Mouse (Mus musculus): Measurements from ENCODE around the gene Wdr82. TPM values are rescaled to one million over a fixed set of nuclear protein-coding genes. Genes with fewer than 3 reads are reported as not detected.

The Wdr82 gene
- polyA plus RNA-seq, 1 experiment from 2014 or later = 16.9 TPM

DNA sequence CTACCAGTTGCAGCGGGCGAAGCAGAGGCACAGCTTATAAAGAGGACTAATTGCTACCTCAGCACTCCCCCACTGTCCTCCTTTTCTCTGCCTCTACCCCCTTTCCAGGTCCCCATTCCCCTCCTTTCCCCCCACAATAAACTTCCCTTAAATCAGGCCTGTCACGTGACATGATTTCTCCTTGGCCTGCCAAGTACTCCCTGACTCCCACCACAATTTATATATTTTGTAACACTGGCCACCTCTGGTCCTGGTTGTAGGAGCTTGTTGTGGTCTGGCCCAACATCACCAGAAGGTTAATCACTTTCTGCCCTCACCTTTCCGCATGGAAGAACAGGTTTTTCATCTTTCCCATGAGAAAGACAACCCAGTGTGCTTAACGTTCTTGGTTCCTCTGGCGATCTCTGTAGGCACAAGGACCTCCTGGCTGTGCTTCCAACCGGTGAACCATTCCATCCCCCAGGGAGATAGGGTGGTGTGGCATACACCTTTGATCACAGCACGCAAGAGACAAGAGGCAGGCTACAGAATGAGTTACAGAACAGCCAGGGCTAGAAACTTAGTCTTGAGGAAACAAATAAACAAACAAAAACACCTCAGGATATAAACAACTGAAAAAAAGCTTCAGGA lies 50.3 kb downstream of the Wdr82 start:
- no peak overlapping the region for H3K27ac ChIP-seq
- peak; percentile 66 for DNase-seq (ENCODE audit: low spot score)
- H3K4me1 ChIP-seq (replicated peaks; ENCODE audit: insufficient read depth, low read length) = peaks cover 4% of the 10 kb centered on the region; the same call in 1 of the 2 replicates
- TF ChIP-seq CTCF (IDR thresholded peaks at IDR 0.05; ENCODE audit: low read depth) = no peak
- no peak for ATAC-seq (replicated peaks; ENCODE audit: low FRiP score, low read depth)
- 22% methylated on average over 8 of the region's 8 CpGs for WGBS
- no peaks in the 10 kb centered on the region for H3K36me3 ChIP-seq (ENCODE audit: insufficient read depth, low read length)
- H3K4me3 ChIP-seq (replicated peaks; ENCODE audit: low read depth, low read length) = no peak overlapping the region
- H3K27me3 ChIP-seq (ENCODE audit: insufficient read depth, low read length) = no peaks in the 10 kb centered on the region
- H3K9me3 ChIP-seq (replicated peaks; ENCODE audit: low read length) = no peaks in the 10 kb centered on the region
- no peak overlapping the region for H3K4me2 ChIP-seq (ENCODE audit: low read length)
- H3K9ac ChIP-seq (ENCODE audit: low read depth, low read length) = no peak overlapping the region

DNA sequence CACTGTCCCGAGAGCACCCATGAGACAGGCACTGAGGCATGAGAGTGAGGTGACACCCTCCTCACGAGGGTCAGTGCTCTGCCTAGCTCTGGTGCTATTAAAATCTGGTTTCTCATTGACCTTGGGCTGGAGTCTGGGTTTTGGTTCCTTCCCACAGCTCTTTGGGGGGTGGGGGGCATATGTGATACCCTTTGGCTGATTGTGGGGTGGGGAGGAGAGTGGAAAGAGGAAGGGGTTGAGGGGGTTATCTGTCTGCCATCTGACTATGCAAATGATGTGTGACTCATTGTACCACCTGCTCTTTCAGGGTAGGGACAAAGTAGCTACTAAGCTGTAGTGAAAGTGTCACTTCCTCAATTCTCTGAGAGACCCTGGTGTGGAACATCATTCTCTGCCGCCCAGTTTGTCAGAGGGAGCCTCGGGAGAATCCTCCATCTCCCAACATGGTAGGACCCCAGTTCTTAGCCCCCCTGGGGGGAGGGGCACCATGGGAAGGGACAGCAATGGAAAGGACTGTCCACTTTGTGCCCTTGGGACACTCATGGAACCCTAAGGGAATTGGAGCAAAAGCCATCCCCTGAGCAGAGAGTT lies 51.6 kb downstream of the Wdr82 start, which contains the start of gene Tlr9:
Gene Tlr9 (plus strand): TSS at position 338 of the 591 bp plus-strand sequence.
- H3K4me1 ChIP-seq (replicated peaks; ENCODE audit: insufficient read depth, low read length) = peaks cover 5% of the 10 kb centered on the region; the same call in 1 of the 2 replicates
- H3K36me3 ChIP-seq (ENCODE audit: insufficient read depth, low read length) = no peaks in the 10 kb centered on the region
- H3K9me3 ChIP-seq (replicated peaks; ENCODE audit: low read length) = no peaks in the 10 kb centered on the region
- DNase-seq (ENCODE audit: low spot score) = no peak
- H3K9ac ChIP-seq (ENCODE audit: low read depth, low read length) = no peak within 1 kb of the TSS
- H3K27me3 ChIP-seq (ENCODE audit: insufficient read depth, low read length) = no peaks in the 10 kb centered on the region
- no peak within 1 kb of the TSS for H3K4me3 ChIP-seq (replicated peaks; ENCODE audit: low read depth, low read length)
- H3K4me2 ChIP-seq (ENCODE audit: low read length) = no peak within 1 kb of the TSS
- WGBS = 41% methylated on average over 4 of the region's 4 CpGs
- ATAC-seq (replicated peaks; ENCODE audit: low FRiP score, low read depth) = no peak
- TF ChIP-seq CTCF (IDR thresholded peaks at IDR 0.05; ENCODE audit: low read depth) = no peak
- no peak within 1 kb of the TSS; the same call in 1 of the 2 replicates for H3K27ac ChIP-seq

DNA sequence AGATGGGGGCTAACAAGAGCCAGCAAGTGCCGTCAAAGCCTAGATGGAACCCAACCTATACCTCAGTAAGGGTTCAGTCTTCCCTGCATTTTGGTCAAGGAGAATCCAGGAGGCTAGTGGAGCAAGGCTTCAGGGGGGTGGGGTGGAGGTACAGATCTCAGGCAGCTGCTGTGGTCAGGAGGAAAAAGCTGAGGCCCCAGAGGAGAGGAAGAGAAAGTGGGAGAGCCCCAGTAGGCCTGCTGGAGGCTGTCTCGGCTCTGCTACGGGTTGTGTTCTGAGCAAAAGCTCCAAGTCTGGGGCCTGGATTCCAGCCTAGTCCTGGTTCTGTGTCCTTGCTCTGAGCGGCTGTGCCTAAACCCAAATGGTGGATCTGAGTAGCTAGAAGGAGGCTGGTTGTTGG lies 52.3 kb downstream of the Wdr82 start:
- TF ChIP-seq CTCF (IDR thresholded peaks at IDR 0.05; ENCODE audit: low read depth) = no peak
- Histone ChIP-seq H3K4me3 (replicated peaks; ENCODE audit: low read depth, low read length) (no peak overlapping the region), H3K4me1 (replicated peaks; ENCODE audit: insufficient read depth, low read length) (peaks cover 5% of the 10 kb centered on the region; the same call in 1 of the 2 replicates), H3K36me3 (ENCODE audit: insufficient read depth, low read length) (no peaks in the 10 kb centered on the region), H3K4me2 (ENCODE audit: low read length) (no peak overlapping the region), H3K27me3 (ENCODE audit: insufficient read depth, low read length) (no peaks in the 10 kb centered on the region), H3K27ac (no peak overlapping the region), H3K9ac (ENCODE audit: low read depth, low read length) (no peak overlapping the region), H3K9me3 (replicated peaks; ENCODE audit: low read length) (no peaks in the 10 kb centered on the region)
- ATAC-seq (replicated peaks; ENCODE audit: low FRiP score, low read depth) (no peak), DNase-seq (ENCODE audit: low spot score) (no peak)
- 74% methylated on average over 4 of the region's 4 CpGs for WGBS

DNA sequence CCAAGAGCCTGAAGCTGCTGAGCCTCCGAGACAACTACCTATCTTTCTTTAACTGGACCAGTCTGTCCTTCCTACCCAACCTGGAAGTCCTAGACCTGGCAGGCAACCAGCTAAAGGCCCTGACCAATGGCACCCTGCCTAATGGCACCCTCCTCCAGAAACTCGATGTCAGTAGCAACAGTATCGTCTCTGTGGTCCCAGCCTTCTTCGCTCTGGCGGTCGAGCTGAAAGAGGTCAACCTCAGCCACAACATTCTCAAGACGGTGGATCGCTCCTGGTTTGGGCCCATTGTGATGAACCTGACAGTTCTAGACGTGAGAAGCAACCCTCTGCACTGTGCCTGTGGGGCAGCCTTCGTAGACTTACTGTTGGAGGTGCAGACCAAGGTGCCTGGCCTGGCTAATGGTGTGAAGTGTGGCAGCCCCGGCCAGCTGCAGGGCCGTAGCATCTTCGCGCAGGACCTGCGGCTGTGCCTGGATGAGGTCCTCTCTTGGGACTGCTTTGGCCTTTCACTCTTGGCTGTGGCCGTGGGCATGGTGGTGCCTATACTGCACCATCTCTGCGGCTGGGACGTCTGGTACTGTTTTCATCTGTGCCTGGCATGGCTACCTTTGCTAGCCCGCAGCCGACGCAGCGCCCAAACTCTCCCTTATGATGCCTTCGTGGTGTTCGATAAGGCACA lies 54.9 kb downstream of the Wdr82 start:
- no peak for TF ChIP-seq CTCF (IDR thresholded peaks at IDR 0.05; ENCODE audit: low read depth)
- peak overlapping the region; percentile 24 for H3K4me3 ChIP-seq (replicated peaks; ENCODE audit: low read depth, low read length)
- H3K4me2 ChIP-seq (ENCODE audit: low read length) = peak overlapping the region; percentile 65
- no peaks in the 10 kb centered on the region for H3K9me3 ChIP-seq (replicated peaks; ENCODE audit: low read length)
- no peaks in the 10 kb centered on the region for H3K27me3 ChIP-seq (ENCODE audit: insufficient read depth, low read length)
- DNase-seq (ENCODE audit: low spot score) (no peak), ATAC-seq (replicated peaks; ENCODE audit: low FRiP score, low read depth) (0 out of 2 replicates have a peak, but pooled peaks have one; percentile 2)
- H3K9ac ChIP-seq (ENCODE audit: low read depth, low read length) = no peak overlapping the region; the same call in 1 of the 2 replicates
- peaks cover 5% of the 10 kb centered on the region; the same call in 1 of the 2 replicates for H3K4me1 ChIP-seq (replicated peaks; ENCODE audit: insufficient read depth, low read length)
- H3K36me3 ChIP-seq (ENCODE audit: insufficient read depth, low read length) = no peaks in the 10 kb centered on the region
- peak overlapping the region; percentile 19; the same call in 1 of the 2 replicates for H3K27ac ChIP-seq
- WGBS = 60% methylated on average over 24 of the region's 24 CpGs

DNA sequence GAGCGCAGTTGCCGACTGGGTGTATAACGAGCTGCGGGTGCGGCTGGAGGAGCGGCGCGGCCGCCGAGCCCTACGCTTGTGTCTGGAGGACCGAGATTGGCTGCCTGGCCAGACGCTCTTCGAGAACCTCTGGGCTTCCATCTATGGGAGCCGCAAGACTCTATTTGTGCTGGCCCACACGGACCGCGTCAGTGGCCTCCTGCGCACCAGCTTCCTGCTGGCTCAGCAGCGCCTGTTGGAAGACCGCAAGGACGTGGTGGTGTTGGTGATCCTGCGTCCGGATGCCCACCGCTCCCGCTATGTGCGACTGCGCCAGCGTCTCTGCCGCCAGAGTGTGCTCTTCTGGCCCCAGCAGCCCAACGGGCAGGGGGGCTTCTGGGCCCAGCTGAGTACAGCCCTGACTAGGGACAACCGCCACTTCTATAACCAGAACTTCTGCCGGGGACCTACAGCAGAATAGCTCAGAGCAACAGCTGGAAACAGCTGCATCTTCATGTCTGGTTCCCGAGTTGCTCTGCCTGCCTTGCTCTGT lies 55.5 kb downstream of the Wdr82 start:
- WGBS = 12% methylated on average over 34 of the region's 34 CpGs
- Histone ChIP-seq H3K27me3 (ENCODE audit: insufficient read depth, low read length) (no peaks in the 10 kb centered on the region), H3K4me1 (replicated peaks; ENCODE audit: insufficient read depth, low read length) (peaks cover 5% of the 10 kb centered on the region; the same call in 1 of the 2 replicates), H3K27ac (peak overlapping the region; percentile 19; the same call in 1 of the 2 replicates), H3K9ac (ENCODE audit: low read depth, low read length) (peak overlapping the region; percentile 44; the same call in 1 of the 2 replicates), H3K36me3 (ENCODE audit: insufficient read depth, low read length) (no peaks in the 10 kb centered on the region), H3K4me2 (ENCODE audit: low read length) (peak overlapping the region; percentile 65), H3K9me3 (replicated peaks; ENCODE audit: low read length) (no peaks in the 10 kb centered on the region), H3K4me3 (replicated peaks; ENCODE audit: low read depth, low read length) (peak overlapping the region; percentile 24)
- ATAC-seq (replicated peaks; ENCODE audit: low FRiP score, low read depth) (peak; percentile 45), DNase-seq (ENCODE audit: low spot score) (peak; percentile 65)
- peak; percentile 53 for TF ChIP-seq CTCF (IDR thresholded peaks at IDR 0.05; ENCODE audit: low read depth)
